In the genomic region with DNA sequence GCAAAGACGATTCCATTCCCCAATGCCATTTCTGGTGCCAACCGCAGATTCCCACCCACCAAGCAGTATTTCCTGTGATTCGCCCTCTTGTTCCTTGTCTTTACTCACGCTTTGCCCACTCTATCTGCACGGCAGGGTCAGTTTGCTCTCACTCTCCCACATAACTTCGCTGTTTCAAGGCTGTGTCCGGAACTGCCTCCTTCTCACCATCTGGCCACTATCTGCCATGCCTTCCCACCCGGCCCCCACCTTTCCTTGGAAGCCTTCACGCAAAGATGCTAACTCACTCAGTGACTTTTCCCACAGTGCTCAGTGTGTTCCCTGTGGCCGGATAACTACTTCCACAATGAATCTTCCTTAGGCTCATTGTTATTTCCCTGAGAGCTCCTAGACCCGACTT, we compare ENCODE assay signal across 33 mouse cellular contexts. TPM values are rescaled to one million over a fixed set of nuclear protein-coding genes. Genes with fewer than 3 reads are reported as not detected.
DNase-seq lines count a peak whose midpoint lies in the region; ATAC-seq lines count a peak whose summit lies in the region.
"Had no signal": no experiment of that assay in that cellular context is flagged by ENCODE, and none has a peak within 500 bp of the region (broad histone marks: within the 10 kb centered on the region; RNA-seq: fewer than 3 reads in every experiment).

No protein-coding gene starts in this region.

- no peaks in the 10 kb centered on the region for H3K9me3 ChIP-seq in heart, embryonic 11.5 days (replicated peaks; ENCODE audit: control insufficient read depth, low read length)
- H3K9me3 ChIP-seq: heart, embryonic 10.5 days; hindbrain, embryonic 12.5 days; limb, embryonic 12.5 days; liver, embryonic 15.5 days; lung, embryonic 15.5 days; midbrain, embryonic 12.5 days; stomach, embryonic 15.5 days had no signal

- no peak overlapping the region for H3K9ac ChIP-seq in heart, embryonic 11.5 days (ENCODE audit: low read depth, low read length)
- H3K9ac ChIP-seq: hindbrain, embryonic 12.5 days; limb, embryonic 12.5 days; liver, embryonic 15.5 days; lung, embryonic 15.5 days; midbrain, embryonic 12.5 days; stomach, embryonic 15.5 days had no signal

- H3K27ac ChIP-seq in heart, embryonic 11.5 days (ENCODE audit: low read depth, low read length) = no peak overlapping the region
- H3K27ac ChIP-seq: heart, embryonic 10.5 days; hindbrain, embryonic 12.5 days; hindbrain, postnatal 0 days; limb, embryonic 12.5 days; liver, embryonic 15.5 days; lung, embryonic 15.5 days; midbrain, embryonic 12.5 days; stomach, embryonic 15.5 days had no signal

- H3K4me3 ChIP-seq in heart, embryonic 11.5 days (ENCODE audit: low read depth, low read length) = no peak overlapping the region
- H3K4me3 ChIP-seq: heart, embryonic 10.5 days; hindbrain, embryonic 12.5 days; limb, embryonic 12.5 days; liver, embryonic 15.5 days; lung, embryonic 15.5 days; midbrain, embryonic 12.5 days; stomach, embryonic 15.5 days had no signal

- 74% methylated on average over 11 of the region's 11 CpGs for WGBS in heart, embryonic 11.5 days (ENCODE audit: insufficient replicate concordance)

- no peak overlapping the region for H3K4me2 ChIP-seq in heart, embryonic 11.5 days
- H3K4me2 ChIP-seq: hindbrain, embryonic 12.5 days; limb, embryonic 12.5 days; liver, embryonic 15.5 days; lung, embryonic 15.5 days; midbrain, embryonic 12.5 days; stomach, embryonic 15.5 days had no signal

- peak; percentile 68 for DNase-seq in heart, adult 11 months
- peak; percentile 10 for DNase-seq in ovary, postnatal 36 days (ENCODE audit: low spot score)
- no peak for DNase-seq in ovary, postnatal 14 days (ENCODE audit: low spot score)
- DNase-seq in testis, postnatal 10 days (ENCODE audit: low spot score) = peak; percentile 41
- no peak for DNase-seq in testis, postnatal 14 days (ENCODE audit: low spot score)
- DNase-seq in right cerebral cortex, postnatal 36 days (ENCODE audit: low spot score in 2 of 2) = peak; percentile 49 to 66
- DNase-seq in kidney, adult 11 months = no peak
- DNase-seq: adrenal gland, adult 8-10 months; cerebellum, adult 8-10 months; cerebellum, postnatal 25 days; gastrocnemius, postnatal 14 days; heart, postnatal 36 days; kidney, adult 9 months; kidney, postnatal 10 days; layer of hippocampus, postnatal 36 days; thymus, adult 18-20 months; thymus, postnatal 25 days had no signal

- no peak for ATAC-seq in heart, embryonic 11.5 days (replicated peaks; ENCODE audit: insufficient number of reproducible peaks, low FRiP score, low TSS enrichment)
- ATAC-seq: hindbrain, postnatal 0 days; intestine, embryonic 16.5 days had no signal

- no peaks in the 10 kb centered on the region for H3K36me3 ChIP-seq in heart, embryonic 11.5 days (ENCODE audit: control insufficient read depth, insufficient read depth, low read length)
- H3K36me3 ChIP-seq: G1E; heart, embryonic 10.5 days; hindbrain, embryonic 12.5 days; limb, embryonic 12.5 days; liver, embryonic 15.5 days; lung, embryonic 15.5 days; midbrain, embryonic 12.5 days; stomach, embryonic 15.5 days had no signal

- H3K4me1 ChIP-seq in heart, embryonic 11.5 days (ENCODE audit: control insufficient read depth, insufficient read depth, low read length) = peaks cover 2% of the 10 kb centered on the region; the same call in 1 of the 2 replicates
- H3K4me1 ChIP-seq: heart, embryonic 10.5 days; hindbrain, embryonic 12.5 days; limb, embryonic 12.5 days; liver, embryonic 15.5 days; lung, embryonic 15.5 days; midbrain, embryonic 12.5 days; stomach, embryonic 15.5 days had no signal

- no peaks in the 10 kb centered on the region for H3K27me3 ChIP-seq in heart, embryonic 11.5 days (ENCODE audit: control insufficient read depth, insufficient read depth, low read length)
- H3K27me3 ChIP-seq: hindbrain, embryonic 12.5 days; midbrain, embryonic 12.5 days; stomach, embryonic 15.5 days had no signal

RNA-seq across cellular contexts. Expression of a gene that starts 21.4 kb away (rescaled TPM):
- polyA plus RNA-seq in heart, embryonic 11.5 days (2014; fragmentation: Nextera tagmentation; extraction: Ambion mirVana) = not detected in 2 replicates
- polyA plus RNA-seq: embryonic facial prominence, embryonic 11.5 days; forebrain, embryonic 14.5 days; G1E; heart, embryonic 10.5 days; hindbrain, embryonic 12.5 days; large intestine, adult 2 months; limb, embryonic 12.5 days; liver, adult 2 months; liver, embryonic 15.5 days; midbrain, embryonic 12.5 days; neural tube, embryonic 14.5 days had no signal

Comparison
In these comparisons a context has a peak if more than half of its experiments do, and no peak if none do; other contexts are left out.
1. DNase-seq: peak in heart, adult 11 months (single experiment), ovary, postnatal 36 days (single experiment), testis, postnatal 10 days (single experiment) and right cerebral cortex, postnatal 36 days (2 of 2); none in ovary, postnatal 14 days (single experiment), testis, postnatal 14 days (single experiment) and kidney, adult 11 months (single experiment).